Mouse (Mus musculus) intestine, postnatal 0 days (tissue): ENCODE data around the gene Pbx1. TPM values are rescaled to one million over a fixed set of nuclear protein-coding genes. Genes with fewer than 3 reads are reported as not detected.

Source experiments
- ATAC-seq: fragments of 200-750 bp; cut with Nextera tagmentation; 2 replicates; pipeline ENCODE4 v1.8.0; 2017; ENCODE audit warnings: mild to moderate bottlenecking, moderate TSS enrichment, moderate library complexity
- H3K27ac ChIP-seq: fragments of 300-500 bp; sonication (generic); 2 replicates; pipeline ENCODE4 v1.5.1; 2014; ENCODE audit warnings: mild to moderate bottlenecking, low read depth, low read length, moderate library complexity
- H3K27me3 ChIP-seq: fragments of 300-500 bp; sonication (generic); replicated peaks from 2 replicates; pipeline ENCODE4 v1.6.1; 2014; ENCODE audit warnings: low read length, mixed read lengths; ENCODE audit not compliant: control insufficient read depth, insufficient read depth
- H3K36me3 ChIP-seq: fragments of 300-500 bp; sonication (generic); 2 replicates; pipeline ENCODE4 v1.6.1; 2014; ENCODE audit warnings: mild to moderate bottlenecking, moderate library complexity; ENCODE audit not compliant: control insufficient read depth, insufficient read depth
- H3K4me1 ChIP-seq: fragments of 300-500 bp; sonication (generic); replicated peaks from 2 replicates; pipeline ENCODE4 v1.6.1; 2014; ENCODE audit warnings: antibody characterized with exemption, low read length, mixed read lengths; ENCODE audit not compliant: control insufficient read depth, insufficient read depth
- H3K4me2 ChIP-seq: fragments of 300-500 bp; sonication (generic); replicated peaks from 2 replicates; pipeline ENCODE4 v1.6.1; 2014; ENCODE audit warnings: low read depth, mild to moderate bottlenecking, moderate library complexity
- H3K4me3 ChIP-seq: fragments of 300-500 bp; sonication (generic); 2 replicates; pipeline ENCODE4 v1.5.1; 2014; ENCODE audit warnings: low read depth, low read length
- H3K9ac ChIP-seq: fragments of 300-500 bp; sonication (generic); 2 replicates; pipeline ENCODE4 v1.6.1; 2014; ENCODE audit warnings: mild to moderate bottlenecking, low read depth, low read length
- H3K9me3 ChIP-seq: fragments of 300-500 bp; sonication (generic); 2 replicates; pipeline ENCODE4 v1.6.1; 2016; ENCODE audit warnings: mixed run types; ENCODE audit not compliant: control insufficient read depth
- CTCF ChIP-seq: sonication (generic); IDR thresholded peaks from 2 replicates; pipeline ENCODE4 v1.5.1; 2016; ENCODE audit warnings: low read depth, mild to moderate bottlenecking, control low read depth, antibody characterized with exemption, moderate library complexity
- WGBS: fragments of 180-500 bp; shearing (Covaris S2); extraction: QIAGEN DNeasy Blood & Tissue Kit; methylation state at CpG from one replicate; pipeline ENCODE4 v1.1.7; 2014; 5-methylcytosine and 5-hydroxymethylcytosine counted together
- polyA plus RNA-seq: library from polyadenylated mRNA; unstranded; fragments of >200 nt; fragmentation: Nextera tagmentation; extraction: Ambion mirVana; gene quantifications from 2 replicates; pipeline ENCODE4 v1.2.1, GENCODE M21; 2015

The Pbx1 gene
- polyA plus RNA-seq, 1 experiment from 2014 or later, result 9.8 TPM

DNA sequence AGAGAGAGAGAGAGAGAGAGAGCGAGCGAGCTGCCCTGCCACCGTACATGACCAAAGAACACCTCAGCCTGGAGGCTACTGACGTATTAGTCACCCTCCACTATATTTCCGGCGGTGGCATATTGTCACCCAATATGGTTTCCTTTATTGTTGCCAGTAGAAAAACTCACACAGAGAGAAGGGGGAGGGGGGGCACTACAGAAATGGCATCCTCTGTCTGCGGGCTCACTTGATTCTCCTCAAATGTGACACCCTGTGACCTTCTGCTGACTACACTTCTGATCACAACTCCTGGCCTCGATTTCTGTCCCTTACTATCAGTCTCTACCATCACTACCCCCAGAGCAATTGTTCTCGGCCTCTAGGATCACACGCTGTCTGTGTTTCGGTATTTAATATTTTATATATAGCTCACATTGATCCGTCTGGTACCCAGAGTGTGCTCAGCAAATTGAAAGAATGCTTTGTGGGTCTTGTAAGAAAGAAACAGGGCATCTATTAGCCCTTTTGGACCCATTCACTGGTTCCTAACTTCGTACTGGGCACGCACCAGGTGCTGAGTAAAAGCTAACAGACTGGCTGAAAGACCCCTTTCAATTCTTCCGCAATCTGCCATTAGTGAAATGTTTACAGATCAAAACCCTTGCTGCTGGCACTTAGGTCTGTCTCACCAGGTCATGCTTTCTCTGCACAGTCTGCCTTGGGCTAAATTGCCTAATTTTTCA lies 148.1 kb downstream of the Pbx1 start:
- H3K36me3 ChIP-seq, result 0 out of 2 replicates have a peak, but pooled peaks cover 3% of the 10 kb centered on the region
- no peak for TF ChIP-seq CTCF
- no peak for ATAC-seq
- H3K4me1 ChIP-seq, result peaks cover 12% of the 10 kb centered on the region
- H3K4me3 ChIP-seq, result no peak overlapping the region
- WGBS, result 68% methylated on average over 15 of the region's 15 CpGs
- no peaks in the 10 kb centered on the region for H3K9me3 ChIP-seq
- H3K27ac ChIP-seq, result no peak overlapping the region
- no peak overlapping the region for H3K9ac ChIP-seq
- H3K4me2 ChIP-seq, result no peak overlapping the region
- H3K27me3 ChIP-seq, result no peaks in the 10 kb centered on the region

DNA sequence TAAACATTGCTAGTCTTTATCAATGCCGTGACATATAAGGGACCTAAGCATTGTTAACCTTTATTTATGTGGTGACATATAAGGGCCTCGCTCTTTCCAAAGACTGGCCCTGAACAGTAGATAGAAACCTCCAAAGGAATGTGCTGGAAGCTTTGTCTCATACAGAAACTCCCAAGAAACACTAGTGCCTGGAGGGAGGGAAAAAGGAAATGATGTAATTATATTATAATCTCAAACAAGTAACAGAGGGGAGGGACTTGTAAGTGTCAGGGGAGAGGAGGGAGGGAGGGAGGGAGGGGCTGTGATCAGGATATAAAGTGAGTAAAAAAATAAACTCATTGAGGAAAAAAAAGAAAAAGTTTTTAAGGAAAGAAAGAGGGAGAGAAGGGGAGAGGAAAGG lies 148.6 kb downstream of the Pbx1 start:
- H3K36me3 ChIP-seq, result 0 out of 2 replicates have a peak, but pooled peaks cover 3% of the 10 kb centered on the region
- no peak overlapping the region for H3K4me3 ChIP-seq
- H3K4me2 ChIP-seq, result no peak overlapping the region
- no peak for TF ChIP-seq CTCF
- no peak for ATAC-seq
- H3K4me1 ChIP-seq, result peaks cover 6% of the 10 kb centered on the region
- H3K9ac ChIP-seq, result no peak overlapping the region
- no peak overlapping the region for H3K27ac ChIP-seq
- H3K27me3 ChIP-seq, result no peaks in the 10 kb centered on the region
- H3K9me3 ChIP-seq, result no peaks in the 10 kb centered on the region
- WGBS, result 71% methylated on average over 2 of the region's 2 CpGs

- H3K4me2 ChIP-seq, result no peak overlapping the region
- no peaks in the 10 kb centered on the region for H3K36me3 ChIP-seq
- no peak for TF ChIP-seq CTCF
- H3K4me3 ChIP-seq, result no peak overlapping the region
- no peak overlapping the region for H3K9ac ChIP-seq
- no peaks in the 10 kb centered on the region for H3K27me3 ChIP-seq
- no peak for ATAC-seq
- H3K27ac ChIP-seq, result no peak overlapping the region
- H3K9me3 ChIP-seq, result no peaks in the 10 kb centered on the region
- WGBS, result 75% methylated on average over 5 of the region's 5 CpGs
- no peaks in the 10 kb centered on the region for H3K4me1 ChIP-seq
These were observed 156.4 kb downstream of the Pbx1 start for GRCm38 (mm10) chr1:168275678-168276077.

DNA sequence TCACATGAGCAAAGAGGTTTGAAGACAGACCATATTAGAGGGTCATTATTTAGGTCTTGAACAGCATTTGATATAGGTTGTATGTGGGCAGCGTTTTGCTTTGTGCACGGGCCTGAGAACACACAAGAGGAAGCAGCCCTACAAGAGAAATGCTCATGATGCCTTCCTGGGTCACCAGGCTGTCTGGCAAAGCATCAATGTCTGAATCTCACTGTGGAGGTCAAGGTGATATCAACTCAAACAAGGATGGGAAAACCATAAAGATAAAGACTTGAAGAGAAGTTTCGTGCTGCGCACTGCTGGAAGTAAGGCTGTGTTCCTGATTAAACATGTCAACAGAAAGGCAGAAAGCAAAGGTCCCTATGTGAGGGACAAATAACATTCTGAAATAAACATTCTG lies 157.8 kb downstream of the Pbx1 start:
- Histone ChIP-seq H3K27ac (no peak overlapping the region), H3K9me3 (no peaks in the 10 kb centered on the region), H3K9ac (no peak overlapping the region), H3K27me3 (no peaks in the 10 kb centered on the region), H3K4me1 (no peaks in the 10 kb centered on the region), H3K4me2 (no peak overlapping the region), H3K4me3 (no peak overlapping the region), H3K36me3 (no peaks in the 10 kb centered on the region)
- WGBS, result 84% methylated on average over 4 of the region's 4 CpGs
- no peak for ATAC-seq
- no peak for TF ChIP-seq CTCF

DNA sequence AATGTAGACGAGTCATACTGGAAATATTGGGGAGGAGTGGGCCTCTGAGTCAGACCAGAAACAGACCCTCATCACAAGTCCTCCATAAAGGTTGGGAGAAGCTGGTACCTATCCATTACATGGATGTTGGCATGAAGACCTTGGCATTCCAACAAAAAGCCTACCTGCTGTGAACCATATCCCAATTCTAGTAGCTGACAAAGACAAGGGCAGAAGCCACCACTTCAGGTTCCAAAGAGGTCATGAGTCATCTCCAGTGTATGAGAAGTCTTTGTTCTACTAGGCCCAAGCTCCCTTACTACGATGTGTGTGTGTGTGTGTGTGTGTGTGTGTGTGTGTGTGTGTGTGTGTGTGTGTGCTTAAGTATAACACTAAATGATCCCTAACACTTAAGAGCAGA lies 160.0 kb downstream of the Pbx1 start:
- no peaks in the 10 kb centered on the region for H3K4me1 ChIP-seq
- H3K9me3 ChIP-seq, result no peaks in the 10 kb centered on the region
- no peak overlapping the region for H3K4me2 ChIP-seq
- H3K9ac ChIP-seq, result no peak overlapping the region
- H3K36me3 ChIP-seq, result no peaks in the 10 kb centered on the region
- no peak for TF ChIP-seq CTCF
- H3K4me3 ChIP-seq, result no peak overlapping the region
- H3K27ac ChIP-seq, result no peak overlapping the region
- H3K27me3 ChIP-seq, result no peaks in the 10 kb centered on the region
- no peak for ATAC-seq
- WGBS, result 83% methylated on average over 2 of the region's 2 CpGs

- no peak for TF ChIP-seq CTCF
- Histone ChIP-seq H3K36me3 (no peaks in the 10 kb centered on the region), H3K4me2 (no peak overlapping the region), H3K4me3 (no peak overlapping the region), H3K9me3 (no peaks in the 10 kb centered on the region), H3K27ac (no peak overlapping the region), H3K9ac (no peak overlapping the region), H3K4me1 (no peaks in the 10 kb centered on the region), H3K27me3 (no peaks in the 10 kb centered on the region)
- WGBS, result 92% methylated on average over 4 of the region's 4 CpGs
- no peak for ATAC-seq
These were observed 160.9 kb downstream of the Pbx1 start for GRCm38 (mm10) chr1:168271207-168271606.
